Mouse (Mus musculus) liver, adult 2 months (tissue): Measurements from ENCODE around the gene Htra2.

ENCODE experiments used
- CTCF ChIP-seq: fragments of 200-500 bp; IDR thresholded peaks from 2 replicates; pipeline ENCODE4 v1.5.1; 2011; ENCODE audit warnings: low read depth, low read length, control low read depth
- POLR2A ChIP-seq: fragments of 200-500 bp; IDR thresholded peaks from 2 replicates; pipeline ENCODE4 v1.6.1; 2011; ENCODE audit warnings: low read length, control low read depth; ENCODE audit not compliant: insufficient read depth; ENCODE audit errors: extremely low read depth

- TF ChIP-seq CTCF (no peak), POLR2A (no peak)
These were observed 50.8 kb downstream of the Htra2 start for GRCm38 (mm10) chr6:83004309-83004708.
